9 mouse cellular contexts compared by ENCODE assay signal in genomic region chr1:180210781-180211271, GRCm38 (mm10). TPM values are rescaled to one million over a fixed set of nuclear protein-coding genes. Genes with fewer than 3 reads are reported as not detected.
DNase-seq lines count a peak whose midpoint lies in the region; ATAC-seq and TF ChIP-seq lines count a peak whose summit lies in the region.
"Had no signal": no experiment of that assay in that cellular context is flagged by ENCODE, and none has a peak within 500 bp of the region (broad histone marks: within the 10 kb centered on the region; RNA-seq: fewer than 3 reads in every experiment).

No protein-coding gene starts in this region.

- no peaks in the 10 kb centered on the region for H3K27me3 ChIP-seq in heart, embryonic 15.5 days
- no peaks in the 10 kb centered on the region for H3K27me3 ChIP-seq in testis, adult 2 months (ENCODE audit: control insufficient read depth, insufficient read depth, low read length)

- peak overlapping the region; percentile 75 for H3K27ac ChIP-seq in heart, embryonic 15.5 days
- H3K27ac ChIP-seq in testis, adult 2 months (ENCODE audit: control insufficient read depth, insufficient read depth, low read depth, low read length): peak overlapping the region; percentile 11; the same call in 1 of the 2 replicates
- H3K27ac ChIP-seq in left cerebral cortex, adult 2 months: no peak overlapping the region
- H3K27ac ChIP-seq: hindbrain, embryonic 10.5 days had no signal

- H3K4me2 ChIP-seq in heart, embryonic 15.5 days: no peak overlapping the region

- peaks cover 14% of the 10 kb centered on the region for H3K4me1 ChIP-seq in heart, embryonic 15.5 days (replicated peaks)
- H3K4me1 ChIP-seq in testis, adult 2 months (ENCODE audit: control insufficient read depth, insufficient read depth, low read length): peaks cover 3% of the 10 kb centered on the region

- intact Hi-C loops in heart, postnatal 36 days (cut with DNase I): no loop called here
- intact Hi-C loops in gastrocnemius, postnatal 14 days (cut with DNase I; ENCODE audit: low total_unique reads): loop anchor here (10.0 kb wide), 1 partner anchor 356 kb away; no protein-coding TSS in a partner anchor
- intact Hi-C loops in left cerebral cortex, adult 2 months (cut with DNase I): no loop called here
- intact Hi-C loops in left cerebral cortex, postnatal 25 days (cut with DNase I): no loop called here

- no peak for ATAC-seq in heart, embryonic 15.5 days (replicated peaks; ENCODE audit: insufficient number of reproducible peaks, insufficient read depth, low FRiP score, low read depth)

- no peak for TF ChIP-seq CTCF in testis, adult 2 months (IDR thresholded peaks at IDR 0.05; ENCODE audit: control insufficient read depth, insufficient read depth, insufficient replicate concordance, low read depth, low read length)
- no peak for TF ChIP-seq CTCF in left cerebral cortex, adult 2 months (IDR thresholded peaks at IDR 0.05)

- no peak overlapping the region for H3K9ac ChIP-seq in heart, embryonic 15.5 days

- DNase-seq in heart, postnatal 36 days: no peak
- no peak for DNase-seq in testis, postnatal 10 days (ENCODE audit: low spot score)
- peak; percentile 56 for DNase-seq in gastrocnemius, postnatal 14 days
- DNase-seq in left cerebral cortex, adult 2 months (ENCODE audit: extremely low spot score in 1 of 2, low spot score in 2 of 2): no peak
- DNase-seq in left cerebral cortex, postnatal 25 days (ENCODE audit: low spot score in 2 of 2): no peak
- DNase-seq: lung, adult 2 months had no signal

- no peak overlapping the region for H3K4me3 ChIP-seq in heart, embryonic 15.5 days
- H3K4me3 ChIP-seq in testis, adult 2 months (ENCODE audit: control insufficient read depth, low read depth, low read length): no peak overlapping the region
- H3K4me3 ChIP-seq in left cerebral cortex, adult 2 months: no peak overlapping the region
- H3K4me3 ChIP-seq: hindbrain, embryonic 10.5 days had no signal

- H3K9me3 ChIP-seq in heart, embryonic 15.5 days (replicated peaks): no peaks in the 10 kb centered on the region
- H3K9me3 ChIP-seq: hindbrain, embryonic 10.5 days had no signal

- WGBS in heart, embryonic 15.5 days: 84% methylated on average over 9 of the region's 9 CpGs

- no peak for TF ChIP-seq POLR2A in testis, adult 2 months (IDR thresholded peaks at IDR 0.05; ENCODE audit: control insufficient read depth, low read depth, low read length)

- H3K36me3 ChIP-seq in heart, embryonic 15.5 days: no peaks in the 10 kb centered on the region
- no peaks in the 10 kb centered on the region for H3K36me3 ChIP-seq in testis, adult 2 months (ENCODE audit: control insufficient read depth, insufficient read depth, low read length)
- H3K36me3 ChIP-seq: hindbrain, embryonic 10.5 days had no signal

RNA-seq across cellular contexts. Expression of gene Coq8a, which starts 11.4 kb away (rescaled TPM):
- polyA plus RNA-seq in heart, embryonic 15.5 days (2015; fragmentation: Nextera tagmentation; extraction: Ambion mirVana): 55.3 and 66.7 TPM in 2 replicates
- total RNA-seq in heart, postnatal 36 days (2021): 100 to 1,000 TPM; 909 to 953 TPM
- 9.6 and 12.4 TPM in 2 replicates for polyA plus RNA-seq in testis, adult 2 months (2012; rRNA removed)
- 100 to 1,000 TPM; 498 to 743 TPM for total RNA-seq in gastrocnemius, postnatal 14 days (2021)
- 10 to 100 TPM; 44.0 to 50.0 TPM for total RNA-seq in left cerebral cortex, adult 2 months (2021)
- total RNA-seq in left cerebral cortex, postnatal 25 days (2021): 10 to 100 TPM; 40.4 to 45.6 TPM

RNA-seq across cellular contexts. Expression of gene Psen2, which starts 52.4 kb away (rescaled TPM):
- 14.9 and 17.4 TPM in 2 replicates for polyA plus RNA-seq in heart, embryonic 15.5 days (2015; fragmentation: Nextera tagmentation; extraction: Ambion mirVana)
- total RNA-seq in heart, postnatal 36 days (2021): 10 to 100 TPM; 13.2 to 15.8 TPM
- polyA plus RNA-seq in testis, adult 2 months (2012; rRNA removed): 8.7 and 8.8 TPM in 2 replicates
- 10 to 100 TPM in 1 of 2 experiments, 1 to 10 TPM in 1; 10.0 to 10.3 TPM for total RNA-seq in gastrocnemius, postnatal 14 days (2021)
- total RNA-seq in left cerebral cortex, adult 2 months (2021): 10 to 100 TPM; 16.8 to 17.5 TPM
- 10 to 100 TPM; 18.1 to 21.6 TPM for total RNA-seq in left cerebral cortex, postnatal 25 days (2021)

Comparison
In these comparisons a context has a peak if more than half of its experiments do, and no peak if none do; other contexts are left out.
1. RNA of gene Coq8a, which starts 11.4 kb away (total RNA-seq): 909 to 953 TPM in heart, postnatal 36 days and 498 to 743 TPM in gastrocnemius, postnatal 14 days; 44.0 to 50.0 TPM in left cerebral cortex, adult 2 months and 40.4 to 45.6 TPM in left cerebral cortex, postnatal 25 days; every median in the first group is over 4 times any median in the second.